Mouse (Mus musculus) neural tube, embryonic 11.5 days (tissue): ENCODE measurements at regions not wholly inside any gene's neighbourhood (a gene's known extent, or its start where the extent isn't known, plus 50 kb on each side); places are given as distances from the start of the nearest gene placed in this dataset.

ENCODE experiments used
- ATAC-seq: fragments of 200-750 bp; cut with Nextera tagmentation; 2 replicates; pipeline ENCODE4 v1.8.0; 2017; ENCODE audit warnings: moderate number of reproducible peaks, mild to moderate bottlenecking, moderate TSS enrichment, moderate library complexity; ENCODE audit not compliant: insufficient read depth, low FRiP score, low TSS enrichment
- DNase-seq: peaks from one replicate; pipeline ENCODE4 v3.0.0-alpha.2; 2015; ENCODE audit warnings: low spot score
- H3K27ac ChIP-seq: fragments of 300-500 bp; sonication (generic); 2 replicates; pipeline ENCODE4 v1.5.1; 2014; ENCODE audit warnings: low read depth, mild to moderate bottlenecking, low read length
- H3K27me3 ChIP-seq: fragments of 300-500 bp; sonication (generic); 2 replicates; pipeline ENCODE4 v1.6.1; 2014; ENCODE audit warnings: mild to moderate bottlenecking, low read length, mixed read lengths; ENCODE audit not compliant: control insufficient read depth, insufficient read depth
- H3K36me3 ChIP-seq: fragments of 300-500 bp; sonication (generic); 2 replicates; pipeline ENCODE4 v1.6.1; 2014; ENCODE audit warnings: mild to moderate bottlenecking, low read length, moderate library complexity, mixed read lengths; ENCODE audit not compliant: control insufficient read depth, insufficient read depth
- H3K4me1 ChIP-seq: fragments of 300-500 bp; sonication (generic); 2 replicates; pipeline ENCODE4 v1.6.1; 2014; ENCODE audit warnings: low read length, mixed read lengths; ENCODE audit not compliant: control insufficient read depth, insufficient read depth
- H3K4me2 ChIP-seq: fragments of 300-500 bp; sonication (generic); 2 replicates; pipeline ENCODE4 v1.6.1; 2014; ENCODE audit warnings: low read depth, mild to moderate bottlenecking, moderate library complexity
- H3K4me3 ChIP-seq: fragments of 300-500 bp; sonication (generic); 2 replicates; pipeline ENCODE4 v1.5.1; 2014; ENCODE audit warnings: low read depth, low read length
- H3K9ac ChIP-seq: fragments of 300-500 bp; sonication (generic); 2 replicates; pipeline ENCODE4 v1.6.1; 2014; ENCODE audit warnings: mild to moderate bottlenecking, low read length
- H3K9me3 ChIP-seq: fragments of 300-500 bp; sonication (generic); 2 replicates; pipeline ENCODE4 v1.6.1; 2016; ENCODE audit warnings: low read length; ENCODE audit not compliant: control insufficient read depth
- WGBS: fragments of 180-500 bp; shearing (Covaris S2); extraction: QIAGEN DNeasy Blood & Tissue Kit; methylation state at CpG from one replicate; pipeline ENCODE4 v1.1.7; 2014; 5-methylcytosine and 5-hydroxymethylcytosine counted together

- Histone ChIP-seq H3K9me3 (no peaks in the 10 kb centered on the region), H3K4me1 (no peaks in the 10 kb centered on the region), H3K9ac (no peak overlapping the region), H3K36me3 (no peaks in the 10 kb centered on the region), H3K4me3 (no peak overlapping the region), H3K27ac (no peak overlapping the region), H3K27me3 (peaks cover 3% of the 10 kb centered on the region; the same call in 1 of the 2 replicates), H3K4me2 (no peak overlapping the region)
- DNase-seq (no peak), ATAC-seq (no peak)
- WGBS: 65% methylated on average over 5 of the region's 5 CpGs
Measured at GRCm38 (mm10) chrX:140269742-140270457, 72.2 kb upstream of the Frmpd3 start.

GRCm38 (mm10) chrX:140277327-140277947 lies 64.6 kb upstream of the Frmpd3 start:
- Histone ChIP-seq H3K9me3 (no peaks in the 10 kb centered on the region), H3K4me3 (peak overlapping the region; percentile 53), H3K27me3 (peaks cover 32% of the 10 kb centered on the region; the same call in 1 of the 2 replicates), H3K27ac (no peak overlapping the region), H3K9ac (peak overlapping the region; percentile 57), H3K4me2 (peak overlapping the region; percentile 61), H3K36me3 (no peaks in the 10 kb centered on the region), H3K4me1 (no peaks in the 10 kb centered on the region)
- ATAC-seq (peak; percentile 69; the same call in 1 of the 2 replicates), DNase-seq (peak; percentile 26)
- WGBS: 16% methylated on average over 20 of the region's 54 CpGs

- ATAC-seq (peak; percentile 40; the same call in 1 of the 2 replicates), DNase-seq (peak; percentile 29)
- H3K4me3 ChIP-seq: peak overlapping the region; percentile 53
- H3K9me3 ChIP-seq: no peaks in the 10 kb centered on the region
- no peaks in the 10 kb centered on the region for H3K36me3 ChIP-seq
- H3K9ac ChIP-seq: peak overlapping the region; percentile 57
- peaks cover 32% of the 10 kb centered on the region; the same call in 1 of the 2 replicates for H3K27me3 ChIP-seq
- H3K27ac ChIP-seq: no peak overlapping the region
- 21% methylated on average over 39 of the region's 69 CpGs for WGBS
- peak overlapping the region; percentile 61 for H3K4me2 ChIP-seq
- H3K4me1 ChIP-seq: no peaks in the 10 kb centered on the region
Measured at GRCm38 (mm10) chrX:140277978-140278729, 63.9 kb upstream of the Frmpd3 start.

DNA sequence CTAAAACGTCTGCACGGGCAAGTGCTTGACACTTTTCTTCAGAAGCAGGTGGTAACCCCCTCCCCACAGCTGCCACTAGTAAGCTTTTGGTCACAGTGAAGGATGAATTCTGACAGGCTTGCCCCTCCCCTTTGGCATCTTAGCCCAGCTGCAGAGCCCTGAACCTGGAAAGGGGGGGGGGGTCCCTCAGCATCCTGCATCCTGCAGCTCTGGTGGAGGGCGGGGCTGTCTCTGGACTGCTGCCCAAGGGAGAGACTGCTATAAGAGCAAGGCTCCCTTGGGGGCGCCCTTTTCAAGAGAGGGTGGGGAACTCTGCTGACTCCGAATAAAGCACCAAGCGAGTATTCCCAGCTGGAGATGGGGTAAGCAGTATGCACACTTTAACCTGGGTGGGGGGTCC lies 62.8 kb upstream of the Frmpd3 start:
- H3K4me3 ChIP-seq: no peak overlapping the region
- H3K27me3 ChIP-seq: peaks cover 32% of the 10 kb centered on the region; the same call in 1 of the 2 replicates
- H3K9me3 ChIP-seq: no peaks in the 10 kb centered on the region
- 17% methylated on average over 5 of the region's 6 CpGs for WGBS
- DNase-seq (peak; percentile 45), ATAC-seq (peak; percentile 20; the same call in 1 of the 2 replicates)
- no peaks in the 10 kb centered on the region for H3K36me3 ChIP-seq
- no peak overlapping the region for H3K9ac ChIP-seq
- H3K27ac ChIP-seq: no peak overlapping the region
- H3K4me1 ChIP-seq: no peaks in the 10 kb centered on the region
- no peak overlapping the region for H3K4me2 ChIP-seq

- ATAC-seq: no peak
- H3K9ac ChIP-seq: no peak overlapping the region
- 22% methylated on average over 12 of the region's 12 CpGs for WGBS
- H3K4me2 ChIP-seq: no peak overlapping the region
- H3K4me3 ChIP-seq: no peak overlapping the region
- H3K4me1 ChIP-seq: no peaks in the 10 kb centered on the region
- no peaks in the 10 kb centered on the region for H3K36me3 ChIP-seq
- peaks cover 30% of the 10 kb centered on the region; the same call in 1 of the 2 replicates for H3K27me3 ChIP-seq
- H3K27ac ChIP-seq: no peak overlapping the region
- peak; percentile 14 for DNase-seq
- H3K9me3 ChIP-seq: no peaks in the 10 kb centered on the region
Measured at GRCm38 (mm10) chrX:140280016-140280415, 62.0 kb upstream of the Frmpd3 start.
